Mouse (Mus musculus) MEL (cell line): ENCODE results near the gene Arl2bp. TPM values are rescaled to one million over a fixed set of nuclear protein-coding genes. Genes with fewer than 3 reads are reported as not detected.
A peak's percentile ranks its signal among the peaks of the same experiment; 100 is the strongest.

ENCODE experiments used
- DNase-seq: peaks from one replicate; pipeline ENCODE4 v3.0.0; 2011; ENCODE audit warnings: low read depth, low spot score
- H3K27ac ChIP-seq: 2 replicates; pipeline ENCODE4 v1.5.1; 2012; ENCODE audit warnings: low read depth, mild to moderate bottlenecking, control low read depth, low read length, moderate library complexity; ENCODE audit not compliant: control insufficient read depth
- H3K27me3 ChIP-seq, 2 experiments: fragments of 150-350 bp in 1 of 2; sonication (generic) in 1 of 2; 2 replicates each; pipeline ENCODE4 v1.6.1; 2012; ENCODE audit warnings: low read length in 2 of 2, mild to moderate bottlenecking in 2 of 2, improper control_type of control experiment in 1 of 2, moderate library complexity in 1 of 2; ENCODE audit not compliant: insufficient read depth in 2 of 2, control insufficient read depth in 1 of 2
- H3K36me3 ChIP-seq, 2 experiments: 2 replicates each; pipeline ENCODE4 v1.6.1; 2012 to 2014; ENCODE audit warnings: low read length in 2 of 2, improper control_type of control experiment in 1 of 2, inconsistent platforms in 1 of 2, mild to moderate bottlenecking in 1 of 2; ENCODE audit not compliant: insufficient read depth in 2 of 2, control insufficient read depth in 1 of 2
- H3K4me1 ChIP-seq, 2 experiments: fragments of 150-350 bp in 1 of 2; sonication (generic) in 1 of 2; 2 replicates each; pipeline ENCODE4 v1.6.1; 2012; ENCODE audit warnings: low read length in 2 of 2, improper control_type of control experiment in 1 of 2, mild to moderate bottlenecking in 1 of 2; ENCODE audit not compliant: insufficient read depth in 2 of 2, control insufficient read depth in 1 of 2
- H3K4me3 ChIP-seq, 2 experiments: fragments of 150-350 bp in 1 of 2; sonication (generic) in 1 of 2; 2 replicates each; pipeline ENCODE4 v1.5.1; 2012; ENCODE audit warnings: low read depth in 2 of 2, low read length in 2 of 2, mild to moderate bottlenecking in 2 of 2, moderate library complexity in 2 of 2, control low read depth in 1 of 2, improper control_type of control experiment in 1 of 2; ENCODE audit not compliant: control insufficient read depth in 1 of 2, insufficient read depth in 1 of 2
- H3K79me2 ChIP-seq: 2 replicates; pipeline ENCODE4 v1.6.1; 2012; ENCODE audit warnings: mild to moderate bottlenecking, low read length, moderate library complexity; ENCODE audit not compliant: control insufficient read depth, poor library complexity, insufficient read depth
- H3K9ac ChIP-seq: 2 replicates; pipeline ENCODE4 v1.6.1; 2012; ENCODE audit warnings: low read depth, mild to moderate bottlenecking, control low read depth, low read length, moderate library complexity; ENCODE audit not compliant: control insufficient read depth, poor library complexity, severe bottlenecking
- H3K9me3 ChIP-seq: fragments of 150-350 bp; sonication (generic); replicated peaks from 2 replicates; pipeline ENCODE4 v1.6.1; 2012; ENCODE audit warnings: mild to moderate bottlenecking, low read length, improper control_type of control experiment, moderate library complexity; ENCODE audit not compliant: insufficient read depth
- CTCF ChIP-seq, 3 experiments: IDR thresholded peaks in 2 of 3; conservative IDR thresholded peaks in 1 of 3; 2 replicates each; pipeline ENCODE4 v1.5.1; 2011 to 2012; ENCODE audit warnings: low read length in 3 of 3, low read depth in 2 of 3, mild to moderate bottlenecking in 2 of 3, improper control_type of control experiment in 1 of 3, inconsistent platforms in 1 of 3, mixed read lengths in 1 of 3, moderate library complexity in 1 of 3; ENCODE audit not compliant: control insufficient read depth in 1 of 3, insufficient read depth in 1 of 3, poor library complexity in 1 of 3, severe bottlenecking in 1 of 3
- ETS1 ChIP-seq: IDR thresholded peaks from 2 replicates; pipeline ENCODE4 v1.6.1; 2012; ENCODE audit warnings: low read depth, mild to moderate bottlenecking, inconsistent platforms, low read length, improper control_type of control experiment, moderate library complexity
- GATA1 ChIP-seq: IDR thresholded peaks from 2 replicates; pipeline ENCODE4 v1.6.1; 2011; ENCODE audit warnings: low read depth, low read length, improper control_type of control experiment
- HCFC1 ChIP-seq: IDR thresholded peaks from 2 replicates; pipeline ENCODE4 v1.6.1; 2012; ENCODE audit warnings: low read depth, mild to moderate bottlenecking, inconsistent platforms, low read length, improper control_type of control experiment, moderate library complexity
- MAZ ChIP-seq: IDR thresholded peaks from 2 replicates; pipeline ENCODE4 v1.6.1; 2012; ENCODE audit warnings: low read depth, mild to moderate bottlenecking, inconsistent platforms, low read length, improper control_type of control experiment
- MEF2A ChIP-seq: IDR thresholded peaks from 2 replicates; pipeline ENCODE4 v1.6.1; 2014; ENCODE audit warnings: low read depth, mild to moderate bottlenecking, inconsistent platforms, low read length, improper control_type of control experiment; ENCODE audit not compliant: poor library complexity, insufficient replicate concordance, severe bottlenecking; ENCODE audit errors: extremely low read depth
- MYB ChIP-seq: IDR thresholded peaks from 2 replicates; pipeline ENCODE4 v1.6.1; 2011; ENCODE audit warnings: mild to moderate bottlenecking, low read depth, low read length, improper control_type of control experiment
- MYC ChIP-seq: IDR thresholded peaks from 2 replicates; pipeline ENCODE4 v1.6.1; 2011; ENCODE audit warnings: low read depth, mild to moderate bottlenecking, low read length, improper control_type of control experiment, moderate library complexity
- NELFE ChIP-seq: IDR thresholded peaks from 2 replicates; pipeline ENCODE4 v1.6.1; 2011; ENCODE audit warnings: low read depth, low read length, improper control_type of control experiment
- NRF1 ChIP-seq: IDR thresholded peaks from 2 replicates; pipeline ENCODE4 v1.6.1; 2014; ENCODE audit warnings: low read depth, mild to moderate bottlenecking, inconsistent platforms, low read length, improper control_type of control experiment, moderate library complexity; ENCODE audit not compliant: poor library complexity, insufficient read depth, severe bottlenecking
- POLR2AphosphoS5 ChIP-seq: IDR thresholded peaks from 2 replicates; pipeline ENCODE4 v1.6.1; 2012; ENCODE audit warnings: low read depth, borderline replicate concordance, mild to moderate bottlenecking, inconsistent platforms, low read length, moderate library complexity, mixed read lengths
- RAD21 ChIP-seq: IDR thresholded peaks from 2 replicates; pipeline ENCODE4 v1.6.1; 2011; ENCODE audit warnings: mild to moderate bottlenecking, low read depth, low read length, improper control_type of control experiment
- RCOR1 ChIP-seq: IDR thresholded peaks from 2 replicates; pipeline ENCODE4 v1.6.1; 2012; ENCODE audit warnings: low read depth, mild to moderate bottlenecking, inconsistent platforms, low read length, improper control_type of control experiment
- SIN3A ChIP-seq: IDR thresholded peaks from 2 replicates; pipeline ENCODE4 v1.6.1; 2012; ENCODE audit warnings: low read length, improper control_type of control experiment, inconsistent platforms
- SMC3 ChIP-seq: IDR thresholded peaks from 2 replicates; pipeline ENCODE4 v1.6.1; 2011; ENCODE audit warnings: low read depth, low read length, improper control_type of control experiment
- TAL1 ChIP-seq: IDR thresholded peaks from 2 replicates; pipeline ENCODE4 v1.6.1; 2012; ENCODE audit warnings: mild to moderate bottlenecking, inconsistent platforms, low read length, moderate library complexity, mixed read lengths
- TBP ChIP-seq: IDR thresholded peaks from 2 replicates; pipeline ENCODE4 v1.8.0; 2011; ENCODE audit warnings: low read depth, low read length, improper control_type of control experiment
- TCF12 ChIP-seq: IDR thresholded peaks from 2 replicates; pipeline ENCODE4 v1.6.1; 2014; ENCODE audit warnings: low read depth, mild to moderate bottlenecking, inconsistent platforms, low read length, improper control_type of control experiment, moderate library complexity
- UBTF ChIP-seq: IDR thresholded peaks from 2 replicates; pipeline ENCODE4 v1.6.1; 2012; ENCODE audit warnings: low read depth, mild to moderate bottlenecking, inconsistent platforms, low read length, improper control_type of control experiment, moderate library complexity, borderline replicate concordance; ENCODE audit not compliant: insufficient read depth
- ZC3H11A ChIP-seq: IDR thresholded peaks from 2 replicates; pipeline ENCODE4 v1.6.1; 2012; ENCODE audit warnings: low read depth, mild to moderate bottlenecking, inconsistent platforms, low read length, improper control_type of control experiment
- ZKSCAN1 ChIP-seq: IDR thresholded peaks from 2 replicates; pipeline ENCODE4 v1.6.1; 2012; ENCODE audit warnings: low read depth, mild to moderate bottlenecking, inconsistent platforms, low read length, improper control_type of control experiment, moderate library complexity
- ZMIZ1 ChIP-seq: IDR thresholded peaks from 2 replicates; pipeline ENCODE4 v1.6.1; 2012; ENCODE audit warnings: low read depth, mild to moderate bottlenecking, inconsistent platforms, low read length, improper control_type of control experiment, moderate library complexity
- ZNF384 ChIP-seq: IDR thresholded peaks from 2 replicates; pipeline ENCODE4 v1.6.1; 2012; ENCODE audit warnings: low read depth, mild to moderate bottlenecking, inconsistent platforms, low read length, improper control_type of control experiment
- polyA plus RNA-seq, 2 experiments: library from polyadenylated mRNA; stranded (reverse) in 1 of 2; unstranded in 1 of 2; fragments of >175 nt in 1 of 2; fragments of >200 nt in 1 of 2; gene quantifications; 2 replicates each; pipeline versions ENCODE4 v1.2.1 to v1.2.4; 2012; ENCODE audit warnings: low replicate concordance in 2 of 2, low read depth in 1 of 2; ENCODE audit not compliant: insufficient read length in 2 of 2, insufficient read depth in 1 of 2, missing spikeins in 1 of 2
- total RNA-seq: library from RNA; depleted of rRNA; stranded (reverse); fragments of 300-350 nt; gene quantifications from 2 replicates; pipeline ENCODE4 v1.2.3, GENCODE M21; 2012

The Arl2bp gene
- total and polyA plus RNA-seq, 3 experiments, result 43.8 to 515 (median 96.1) TPM

GRCm38 (mm10) chr8:94658031-94658430 is 8.4 kb upstream of the Arl2bp start:
- no peak overlapping the region for H3K9ac ChIP-seq
- TF ChIP-seq CTCF (IDR thresholded peaks at IDR 0.05 in 2 of 3, conservative IDR thresholded peaks at IDR 0.05 in 1 of 3; ENCODE audit: control insufficient read depth in 1 of 3, insufficient read depth in 1 of 3, low read depth in 2 of 3, low read length in 3 of 3, poor library complexity in 1 of 3, severe bottlenecking in 1 of 3) (peak; percentile 44 to 61 (median 48)), RAD21 (peak; percentile 54), MEF2A (no peak), SMC3 (peak; percentile 71), MYC (peak; percentile 51; the same call in 1 of the 2 replicates), TCF12 (no peak), ZC3H11A (0 out of 2 replicates have a peak, but pooled peaks have one; percentile 22)
- peaks cover 3 to 14% of the 10 kb centered on the region in 2 experiments for H3K4me1 ChIP-seq
- H3K36me3 ChIP-seq, result peaks cover 12 to 14% of the 10 kb centered on the region in 2 experiments
- H3K27ac ChIP-seq, result no peak overlapping the region
- no peak overlapping the region for H3K4me3 ChIP-seq
- no peaks in the 10 kb centered on the region for H3K9me3 ChIP-seq
- peak; percentile 48 for DNase-seq
- H3K27me3 ChIP-seq, result no peaks in the 10 kb centered on the region
- no peaks in the 10 kb centered on the region for H3K79me2 ChIP-seq

DNA sequence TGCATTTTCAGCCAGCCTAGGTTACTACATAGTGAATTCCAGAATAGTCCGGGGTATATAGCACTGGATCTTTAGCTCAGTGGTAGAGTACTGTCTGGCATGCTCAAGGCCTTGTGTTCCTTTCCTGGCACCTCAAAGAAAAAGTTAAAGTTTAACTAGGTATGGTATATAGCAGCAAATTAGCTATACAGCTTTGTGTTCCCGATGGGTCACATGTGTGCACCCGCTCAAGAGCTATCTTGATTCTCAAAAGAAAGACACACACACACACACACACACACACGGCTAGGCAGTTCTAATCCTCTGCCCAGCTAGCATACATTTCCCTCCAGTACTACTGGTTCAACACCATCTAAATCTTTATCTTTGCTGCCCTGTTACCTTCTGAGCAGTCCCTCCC is 6.0 kb upstream of the Arl2bp start:
- H3K4me1 ChIP-seq, result peaks cover 2% of the 10 kb centered on the region in 2 experiments; a peak in 2 of 4 replicates
- DNase-seq, result no peak
- TF ChIP-seq SIN3A (no peak), RCOR1 (no peak), ZMIZ1 (no peak), POLR2AphosphoS5 (no peak), NELFE (no peak), TAL1 (no peak), RAD21 (no peak), UBTF (no peak), MYB (no peak), ZNF384 (no peak), HCFC1 (no peak), TBP (no peak), GATA1 (no peak), ETS1 (no peak), MAZ (no peak), NRF1 (no peak), ZKSCAN1 (no peak)
- no peaks in the 10 kb centered on the region for H3K27me3 ChIP-seq
- peaks cover 5 to 8% of the 10 kb centered on the region in 2 experiments for H3K36me3 ChIP-seq
- H3K27ac ChIP-seq, result no peak overlapping the region
- H3K9me3 ChIP-seq, result no peaks in the 10 kb centered on the region
- H3K4me3 ChIP-seq, result no peak overlapping the region
- no peaks in the 10 kb centered on the region for H3K79me2 ChIP-seq
- H3K9ac ChIP-seq, result no peak overlapping the region
